Mouse (Mus musculus) ES-CJ7 (cell line): Measurements from ENCODE around the gene Syngap1.
"Not testable (repeated sequence)": the region's sequence is repeated elsewhere in the genome, so short reads cannot be mapped to it uniquely, and the experiment has no call there.

ENCODE experiments used
- DNase-seq: peaks from one replicate; pipeline ENCODE4 v3.0.0; 2011; ENCODE audit warnings: low read depth, low spot score

Syngap1 gene

DNA sequence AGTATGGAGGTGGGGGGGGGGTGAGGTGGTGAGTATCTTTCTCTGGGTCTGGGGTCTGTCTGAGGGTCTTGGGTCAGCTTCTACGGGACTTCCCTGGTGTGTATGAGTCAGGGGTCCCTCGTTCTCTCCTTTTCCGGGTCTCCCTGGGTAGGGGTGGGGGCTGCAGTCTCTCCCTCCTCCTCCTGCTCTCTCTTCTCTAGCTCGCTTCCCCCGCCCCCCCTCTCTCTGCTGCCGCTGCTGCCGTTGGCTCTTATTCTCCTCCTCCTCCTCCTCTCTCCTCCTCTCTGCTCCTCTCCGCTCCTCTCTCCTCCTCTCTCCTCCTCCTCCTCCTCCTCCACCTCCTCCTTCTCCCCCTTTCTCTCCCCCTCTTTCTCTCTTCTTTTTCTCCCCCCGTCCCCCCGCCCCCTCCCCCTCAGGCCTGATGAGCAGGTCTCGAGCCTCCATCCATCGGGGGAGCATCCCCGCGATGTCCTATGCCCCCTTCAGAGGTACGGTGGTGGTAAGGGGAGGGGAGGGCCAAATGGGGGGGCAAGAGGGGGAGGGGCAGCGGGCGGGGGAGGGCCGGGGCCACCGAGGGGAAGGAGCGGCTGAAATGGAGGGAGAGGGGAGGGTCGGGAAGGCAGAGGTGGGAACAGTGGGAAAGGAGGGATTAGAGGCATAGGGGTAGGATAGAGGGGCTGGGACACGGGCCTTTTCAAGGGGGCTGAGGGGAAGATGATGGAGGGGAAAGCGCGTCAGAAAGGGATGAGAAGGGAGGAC is at the start of gene Syngap1:
Gene Syngap1, plus strand, starts transcription at position 223 of the 759 bp plus-strand sequence.
- DNase-seq, result no peak

DNA sequence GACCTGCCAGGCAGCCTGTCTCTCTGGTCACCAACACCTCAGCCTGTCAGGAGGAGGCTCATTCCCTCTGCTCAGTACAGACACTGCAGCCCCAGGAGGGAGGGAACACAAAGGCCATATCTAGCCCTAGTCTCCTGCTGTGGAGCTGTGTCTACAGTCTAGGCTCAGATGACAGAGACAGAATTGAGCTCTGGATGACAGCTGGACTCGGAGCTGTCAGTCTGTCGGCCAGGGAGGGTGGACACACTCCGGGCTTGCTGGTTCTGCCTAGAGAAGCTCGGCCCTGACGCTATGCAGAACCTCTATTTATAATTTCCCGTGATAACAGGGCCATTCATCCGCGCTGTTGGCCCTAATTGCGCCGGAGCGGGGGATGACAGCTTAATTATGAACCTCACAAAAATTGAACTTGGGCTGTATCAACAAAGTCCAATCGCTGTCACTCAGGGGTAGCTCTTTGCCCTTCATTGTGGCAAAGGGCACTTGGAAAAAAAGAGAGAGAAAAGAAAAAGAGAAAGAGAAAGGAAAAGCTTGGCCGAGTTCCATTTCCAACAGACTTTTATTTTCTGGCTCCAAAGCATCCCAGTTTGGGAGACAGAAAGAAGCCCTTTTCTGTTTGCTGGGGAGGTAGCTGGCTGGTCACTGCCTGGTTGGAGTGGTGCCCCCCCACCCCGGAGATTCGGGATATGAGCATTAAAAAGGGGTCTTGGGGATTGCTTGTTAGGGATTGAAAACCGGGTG is 48.2 kb upstream of the Syngap1 start:
- no peak for DNase-seq

GRCm38 (mm10) chr17:26893492-26893891 is 47.6 kb upstream of the Syngap1 start:
- DNase-seq, result no peak

DNA sequence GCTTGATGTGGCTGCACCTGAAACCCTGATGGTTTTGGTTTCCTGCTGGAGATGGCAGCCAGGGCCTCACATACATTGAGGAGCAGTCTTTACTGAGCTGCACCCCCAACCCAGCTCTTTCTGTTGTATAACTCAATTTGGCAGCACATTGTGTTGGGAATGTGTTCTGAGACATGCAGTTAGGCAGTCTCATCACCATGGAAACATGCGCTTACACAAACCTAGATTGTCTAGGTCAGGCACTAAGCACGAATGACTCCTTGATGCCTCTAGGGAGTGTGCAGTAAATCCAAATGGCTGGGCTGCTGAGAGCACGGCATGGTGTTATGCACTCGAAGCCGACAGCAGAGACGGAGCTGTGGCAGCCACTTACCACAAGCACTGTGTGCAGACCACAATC is 46.7 kb upstream of the Syngap1 start:
- no peak for DNase-seq

- peak; percentile 81 for DNase-seq
Measured at GRCm38 (mm10) chr17:26895578-26895977, 45.5 kb upstream of the Syngap1 start.

DNA sequence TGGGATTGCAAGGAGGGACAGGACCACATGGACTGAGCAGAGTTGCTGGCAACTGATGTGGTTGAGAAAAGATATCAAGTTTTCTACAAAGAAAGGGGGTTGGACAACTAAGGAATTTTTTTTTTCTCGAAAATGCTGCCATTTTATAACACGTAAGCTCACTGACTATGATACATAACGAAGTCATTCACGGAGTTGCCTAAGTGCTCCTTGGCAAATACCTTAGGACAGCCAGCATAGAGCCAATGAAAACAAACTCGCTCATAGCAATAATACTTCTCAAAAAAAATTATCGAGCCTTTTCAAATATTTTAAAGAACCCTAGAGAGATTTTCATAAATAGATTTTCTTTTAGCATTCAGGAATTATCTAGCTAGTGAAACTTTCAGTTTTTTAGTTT is 40.1 kb upstream of the Syngap1 start:
- no peak for DNase-seq

- no peak for DNase-seq
Measured at GRCm38 (mm10) chr17:26904320-26904719, 36.7 kb upstream of the Syngap1 start.

DNA sequence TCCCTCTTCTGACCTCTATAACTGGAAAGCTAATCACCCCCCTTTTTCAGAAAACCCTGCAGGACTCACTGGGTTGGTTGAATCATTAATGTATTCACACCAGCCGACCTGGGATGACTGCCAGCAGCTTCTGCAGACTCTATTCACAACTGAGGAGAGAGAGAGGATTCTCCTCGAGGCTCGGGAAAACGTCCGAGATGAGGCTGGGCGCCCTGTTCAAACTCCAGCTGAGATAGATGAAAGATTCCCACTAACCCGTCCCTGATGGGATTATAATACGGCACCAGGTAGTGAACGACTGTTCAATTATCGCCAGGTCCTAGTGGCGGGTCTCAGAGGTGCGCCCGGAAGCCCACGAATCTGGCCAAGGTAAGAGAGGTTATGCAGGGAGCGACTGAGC is 33.5 kb upstream of the Syngap1 start:
- not testable (repeated sequence) for DNase-seq

DNA sequence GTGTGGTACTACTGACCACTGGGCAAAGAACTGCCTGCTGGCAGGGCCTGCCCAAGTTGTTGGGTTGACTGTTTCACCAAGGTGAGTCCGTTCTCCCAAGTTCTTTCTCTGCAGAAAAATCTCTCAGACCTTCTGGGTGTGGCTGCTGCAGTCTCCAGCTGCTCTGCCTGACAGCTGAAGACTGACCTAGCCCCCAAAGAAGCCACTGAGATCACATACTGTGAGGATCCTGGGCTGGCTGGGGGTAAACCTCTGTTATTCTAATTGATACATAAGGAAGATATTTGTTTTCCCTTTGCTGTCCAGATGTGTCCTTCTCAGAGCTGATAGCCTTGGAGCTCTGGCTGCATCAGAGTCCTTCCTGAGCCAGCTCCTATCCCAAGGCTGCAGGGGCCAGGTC is 25.8 kb upstream of the Syngap1 start:
- DNase-seq, result peak; percentile 51

- DNase-seq, result peak; percentile 100
Measured at GRCm38 (mm10) chr17:26916711-26917482, 24.2 kb upstream of the Syngap1 start, which contains the start of gene Kifc5b. Kifc5b (plus strand) TSS chr17:26917091.

- DNase-seq, result not testable (repeated sequence)
Measured at GRCm38 (mm10) chr17:26917560-26917959, 23.5 kb upstream of the Syngap1 start.

GRCm38 (mm10) chr17:26918343-26918742 is 22.7 kb upstream of the Syngap1 start:
- no peak for DNase-seq

GRCm38 (mm10) chr17:26919516-26919915 is 21.5 kb upstream of the Syngap1 start:
- not testable (repeated sequence) for DNase-seq

DNA sequence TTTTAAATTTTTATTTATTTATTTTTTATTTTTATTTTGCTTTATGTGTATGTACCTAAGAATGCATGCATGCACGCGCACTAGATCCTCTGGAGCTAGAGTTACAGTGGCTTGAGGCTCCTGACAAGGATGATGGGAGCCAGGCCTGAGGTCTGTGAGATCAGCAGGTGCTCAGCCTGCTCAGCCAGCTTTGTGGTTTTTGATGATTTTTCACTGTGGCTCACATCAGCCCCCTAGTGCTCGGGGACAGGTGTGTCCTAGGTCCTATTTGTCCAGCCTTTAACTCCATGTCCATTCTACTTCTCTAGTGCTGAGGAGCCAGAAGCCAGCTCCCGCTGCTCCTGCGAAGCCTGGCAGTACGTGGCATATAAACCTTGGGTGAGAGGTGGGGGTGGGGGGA is 18.7 kb upstream of the Syngap1 start:
- DNase-seq, result not testable (repeated sequence)

DNA sequence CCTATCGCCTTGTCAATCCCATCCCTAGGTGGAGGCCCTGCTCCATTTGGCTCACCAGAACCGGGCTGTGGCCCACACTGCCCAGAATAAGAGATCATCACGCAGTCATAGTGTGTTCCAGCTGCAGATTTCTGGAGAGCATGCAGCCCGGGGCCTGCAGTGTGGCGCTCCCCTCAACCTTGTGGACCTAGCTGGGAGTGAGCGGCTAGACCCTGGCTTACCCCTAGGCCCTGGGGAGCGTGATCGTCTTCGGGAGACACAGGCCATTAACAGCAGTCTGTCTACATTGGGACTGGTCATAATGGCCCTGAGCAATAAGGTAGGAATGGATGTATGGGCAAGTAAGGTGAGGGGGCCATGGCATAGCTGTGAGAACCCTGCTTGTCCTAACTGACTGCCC is 15.6 kb upstream of the Syngap1 start:
- not testable (repeated sequence) for DNase-seq

GRCm38 (mm10) chr17:26931795-26932194 is 9.3 kb upstream of the Syngap1 start:
- peak; percentile 62 for DNase-seq

- peak; percentile 95 for DNase-seq
Measured at GRCm38 (mm10) chr17:26932839-26933398, 8.1 kb upstream of the Syngap1 start, which contains the start of gene Phf1. Phf1 (plus strand) TSS chr17:26933052.

DNA sequence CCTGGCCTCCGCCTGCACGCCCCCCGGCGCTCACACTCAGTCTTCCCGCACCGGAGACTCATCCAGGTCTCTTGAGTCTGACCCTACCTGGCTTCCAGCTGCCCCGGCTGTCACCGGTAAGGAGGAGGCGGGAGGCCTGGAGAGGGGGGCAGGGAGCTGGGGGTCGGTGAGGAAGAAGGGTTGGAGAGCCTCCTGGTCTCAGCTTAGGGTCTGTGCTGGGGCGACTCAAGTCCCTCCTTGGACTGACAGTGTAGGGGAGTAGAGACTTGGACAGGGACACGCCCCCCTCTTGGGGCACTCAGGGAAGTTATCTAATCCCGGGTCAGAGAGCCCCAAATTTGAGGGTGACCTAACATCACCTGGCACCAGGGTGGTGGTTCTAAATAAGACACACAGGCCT is 7.6 kb upstream of the Syngap1 start:
- DNase-seq, result no peak

DNA sequence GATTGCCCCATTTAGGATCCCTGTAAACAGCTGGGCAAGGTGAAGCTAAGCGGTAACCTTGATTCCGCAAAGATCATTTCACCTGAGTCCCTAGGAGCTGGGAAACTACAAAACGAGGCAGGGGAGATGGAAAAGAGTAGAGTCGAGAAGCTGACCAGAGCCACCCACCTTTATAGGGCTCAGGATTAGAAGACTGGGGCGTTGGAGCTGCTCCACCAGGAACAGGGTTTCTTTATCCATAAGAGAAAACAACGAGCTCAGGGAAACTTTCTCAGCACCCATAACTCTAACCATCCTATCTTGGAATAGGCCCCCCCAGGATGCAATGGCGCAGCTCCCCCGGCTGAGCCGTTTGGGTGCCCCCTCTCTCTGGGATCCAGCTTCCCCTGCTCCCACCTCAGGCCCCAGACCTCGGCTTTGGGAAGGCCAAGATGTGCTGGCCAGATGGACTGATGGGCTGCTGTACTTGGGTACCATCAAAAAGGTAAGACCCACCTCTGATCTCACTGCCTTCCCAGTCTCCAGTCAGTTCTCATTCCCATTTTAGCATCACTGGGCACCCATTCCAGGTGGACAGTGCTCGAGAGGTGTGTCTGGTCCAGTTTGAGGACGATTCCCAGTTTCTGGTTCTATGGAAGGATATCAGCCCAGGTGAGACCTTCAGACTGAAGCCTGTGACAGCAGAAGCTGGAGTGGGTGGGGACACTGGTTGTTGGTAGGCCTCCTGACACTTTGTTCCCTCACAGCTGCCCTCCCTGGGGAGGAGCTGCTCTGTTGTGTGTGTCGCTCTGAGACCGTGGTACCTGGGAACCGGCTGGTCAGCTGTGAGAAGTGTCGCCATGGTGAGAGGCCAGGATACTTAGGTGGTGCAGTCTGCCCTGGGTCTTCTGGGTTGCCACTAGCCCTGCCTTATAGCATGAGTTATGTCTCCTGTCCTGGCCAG is 6.9 kb upstream of the Syngap1 start:
- no peak for DNase-seq

- no peak for DNase-seq
Measured at GRCm38 (mm10) chr17:26935027-26935426, 6.0 kb upstream of the Syngap1 start.

GRCm38 (mm10) chr17:26936453-26936852 is 4.6 kb upstream of the Syngap1 start:
- DNase-seq, result no peak
